ENCODE assay signal across 24 mouse cellular contexts in the genomic region with DNA sequence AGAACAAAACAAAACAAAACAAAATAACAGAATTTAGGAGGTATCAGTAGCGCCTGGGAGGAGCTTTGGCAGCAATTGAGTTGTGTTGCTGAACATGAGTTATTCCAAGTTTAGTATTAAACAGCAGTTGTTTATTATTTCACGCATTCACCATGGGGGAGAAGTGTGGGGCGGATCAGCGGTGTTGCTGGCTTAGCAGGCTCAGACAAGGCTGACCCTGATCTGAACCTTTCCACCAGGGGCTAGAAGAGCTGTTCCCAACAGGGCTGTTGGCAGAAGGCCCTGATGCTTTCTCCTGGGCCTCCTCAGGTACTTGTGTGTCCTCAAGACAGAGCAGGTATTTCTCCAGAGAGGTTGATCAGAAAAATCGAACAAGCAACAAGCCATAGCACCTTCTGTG. TPM values are rescaled to one million over a fixed set of nuclear protein-coding genes. Genes with fewer than 3 reads are reported as not detected.
"Had no signal": no experiment of that assay in that cellular context is flagged by ENCODE, and none has a peak within 500 bp of the region (broad histone marks: within the 10 kb centered on the region; RNA-seq: fewer than 3 reads in every experiment).

No protein-coding gene starts in this region.

- H3K27me3 ChIP-seq: limb, embryonic 13.5 days; liver, embryonic 13.5 days; midbrain, embryonic 12.5 days; midbrain, embryonic 15.5 days; neural tube, embryonic 13.5 days had no signal

- H3K9me3 ChIP-seq: limb, embryonic 10.5 days; limb, embryonic 13.5 days; liver, embryonic 13.5 days; midbrain, embryonic 12.5 days; midbrain, embryonic 15.5 days; neural tube, embryonic 13.5 days had no signal

- H3K27ac ChIP-seq: layer of hippocampus, adult 2 months; limb, embryonic 10.5 days; limb, embryonic 13.5 days; liver, embryonic 13.5 days; midbrain, embryonic 12.5 days; midbrain, embryonic 15.5 days; neural tube, embryonic 13.5 days had no signal

- DNase-seq: layer of hippocampus, adult 9-11 months; liver; liver, embryonic 13.5 days; lung, adult 2 months; lung, postnatal 14 days; lung, postnatal 4 days; thymus, adult 18-20 months; thymus, postnatal 36 days had no signal

- ATAC-seq: intestine, postnatal 0 days; midbrain, embryonic 15.5 days had no signal

- H3K9ac ChIP-seq: limb, embryonic 13.5 days; liver, embryonic 13.5 days; midbrain, embryonic 12.5 days; midbrain, embryonic 15.5 days; neural tube, embryonic 13.5 days had no signal

- H3K4me3 ChIP-seq: layer of hippocampus, adult 2 months; limb, embryonic 10.5 days; limb, embryonic 13.5 days; liver, embryonic 13.5 days; midbrain, embryonic 12.5 days; midbrain, embryonic 15.5 days; myocyte; neural tube, embryonic 13.5 days had no signal

- H3K4me2 ChIP-seq: limb, embryonic 13.5 days; liver, embryonic 13.5 days; midbrain, embryonic 12.5 days; midbrain, embryonic 15.5 days; neural tube, embryonic 13.5 days had no signal

RNA-seq across cellular contexts. Expression of gene Gdf5, which starts 14.8 kb away (rescaled TPM):
- polyA plus RNA-seq: liver, embryonic 13.5 days; liver, embryonic 16.5 days; small intestine, adult 2 months; spleen, adult 2 months had no signal

RNA-seq across cellular contexts. Expression of gene Gm15557, which starts 19.5 kb away (rescaled TPM):
- polyA plus RNA-seq: intestine, embryonic 14.5 days; intestine, postnatal 0 days; large intestine, adult 2 months; liver, embryonic 13.5 days; liver, embryonic 16.5 days; lung, adult 2 months; lung, embryonic 16.5 days; midbrain, embryonic 12.5 days; midbrain, embryonic 15.5 days; neural tube, embryonic 13.5 days; small intestine, adult 2 months; spleen, adult 2 months; stomach, embryonic 16.5 days; urinary bladder, adult 2 months had no signal
